12 mouse cellular contexts compared by ENCODE assay signal in the genomic region with DNA sequence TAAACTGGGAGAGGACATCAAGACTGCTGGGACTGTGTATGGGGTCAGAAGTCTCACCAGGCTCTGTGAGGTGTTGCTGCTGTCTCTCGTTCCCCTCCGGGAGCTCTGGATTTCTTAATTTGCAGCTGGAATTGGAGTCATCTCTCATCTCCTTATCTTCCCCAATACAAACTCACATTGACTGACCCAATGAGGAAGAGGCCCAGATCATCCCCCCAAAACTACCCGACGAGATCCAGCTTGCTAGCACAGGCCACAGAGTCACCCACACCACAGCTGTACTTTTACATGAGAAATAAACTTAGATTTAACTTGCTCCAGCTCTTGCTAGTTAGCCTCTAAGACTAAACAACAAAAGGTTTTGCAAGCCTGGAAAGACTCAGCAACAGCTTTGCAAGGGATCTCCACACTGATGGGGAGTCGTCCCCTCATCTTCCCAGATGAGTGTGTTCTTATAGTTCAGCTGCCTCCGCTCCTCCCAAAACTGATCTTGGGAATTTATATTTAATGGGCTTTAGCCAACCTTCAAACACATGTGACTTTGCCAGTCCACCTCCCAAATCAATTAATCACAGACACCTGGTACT. TPM values are rescaled to one million over a fixed set of nuclear protein-coding genes. Genes with fewer than 3 reads are reported as not detected.
A peak's percentile ranks its signal among the peaks of the same experiment; 100 is the strongest.
DNase-seq lines count a peak whose midpoint lies in the region; ATAC-seq lines count a peak whose summit lies in the region.
"Had no signal": no experiment of that assay in that cellular context is flagged by ENCODE, and none has a peak within 500 bp of the region (broad histone marks: within the 10 kb centered on the region; RNA-seq: fewer than 3 reads in every experiment).

No protein-coding gene starts in this region.

- H3K4me1 ChIP-seq in liver, embryonic 12.5 days = peaks cover 86% of the 10 kb centered on the region
- H3K4me1 ChIP-seq in liver, embryonic 11.5 days (replicated peaks; ENCODE audit: control insufficient read depth, insufficient read depth, low read length) = peaks cover 41% of the 10 kb centered on the region

- peak; percentile 18 for DNase-seq in cerebellum, adult 9-10 months
- no peak for DNase-seq in cerebellum, adult 11 months
- DNase-seq in liver, embryonic 11.5 days (ENCODE audit: low spot score) = no peak
- DNase-seq in testis, postnatal 10 days (ENCODE audit: low spot score) = peak; percentile 30
- no peak for DNase-seq in testis, postnatal 14 days (ENCODE audit: low spot score)
- no peak for DNase-seq in adrenal gland, postnatal 36 days
- DNase-seq in gastrocnemius, adult 8-10 months (ENCODE audit: low spot score in 2 of 2) = no peak
- DNase-seq: adrenal gland, adult 2 months; cerebellum, postnatal 36 days; thymus, adult 18-20 months had no signal

- H3K36me3 ChIP-seq in liver, embryonic 12.5 days = no peaks in the 10 kb centered on the region
- no peaks in the 10 kb centered on the region for H3K36me3 ChIP-seq in liver, embryonic 11.5 days (ENCODE audit: control insufficient read depth, insufficient read depth, low read length)

- H3K27ac ChIP-seq in liver, embryonic 12.5 days = no peak overlapping the region; the same call in 1 of the 2 replicates
- H3K27ac ChIP-seq in liver, embryonic 11.5 days (ENCODE audit: low read depth, low read length) = no peak overlapping the region
- H3K27ac ChIP-seq: kidney, postnatal 0 days had no signal

- no peaks in the 10 kb centered on the region for H3K9me3 ChIP-seq in liver, embryonic 12.5 days (replicated peaks)
- H3K9me3 ChIP-seq in liver, embryonic 11.5 days (ENCODE audit: control insufficient read depth, low read length) = no peaks in the 10 kb centered on the region

- 61% methylated on average over 6 of the region's 6 CpGs for WGBS in liver, embryonic 12.5 days (ENCODE audit: insufficient replicate concordance)
- 55% methylated on average over 6 of the region's 6 CpGs for WGBS in liver, embryonic 11.5 days

- H3K27me3 ChIP-seq in liver, embryonic 12.5 days (replicated peaks) = no peaks in the 10 kb centered on the region
- no peaks in the 10 kb centered on the region for H3K27me3 ChIP-seq in liver, embryonic 11.5 days (replicated peaks; ENCODE audit: control insufficient read depth, insufficient read depth, low read length)

- H3K4me2 ChIP-seq in liver, embryonic 12.5 days = no peak overlapping the region
- no peak overlapping the region for H3K4me2 ChIP-seq in liver, embryonic 11.5 days

- H3K9ac ChIP-seq in liver, embryonic 12.5 days = peak overlapping the region; percentile 22; the same call in 1 of the 2 replicates
- no peak overlapping the region for H3K9ac ChIP-seq in liver, embryonic 11.5 days (ENCODE audit: low read depth, low read length)

- no peak for ATAC-seq in liver, embryonic 12.5 days
- ATAC-seq in liver, embryonic 11.5 days (replicated peaks; ENCODE audit: low FRiP score) = no peak

- H3K4me3 ChIP-seq in liver, embryonic 12.5 days = no peak overlapping the region
- no peak overlapping the region for H3K4me3 ChIP-seq in liver, embryonic 11.5 days (ENCODE audit: low read depth, low read length)

RNA-seq across cellular contexts. Expression of a gene that starts 1.7 kb away (rescaled TPM):
- 27.4 and 28.8 TPM in 2 replicates for polyA plus RNA-seq in liver, embryonic 12.5 days (2016; fragmentation: Nextera tagmentation; extraction: Ambion mirVana)
- polyA plus RNA-seq in liver, embryonic 11.5 days (2014; fragmentation: Nextera tagmentation; extraction: Ambion mirVana) = 43.9 and 45.4 TPM in 2 replicates
- 10 to 100 TPM; 30.1 to 32.6 TPM for total RNA-seq in adrenal gland, postnatal 36 days (2021)
- total RNA-seq in gastrocnemius, adult 8-10 months (2022) = 1 to 10 TPM; 6.1 to 7.6 (median 7.3) TPM

Comparison
In these comparisons a context has a peak if more than half of its experiments do, and no peak if none do; other contexts are left out.
1. DNase-seq: peak in cerebellum, adult 9-10 months (single experiment) and testis, postnatal 10 days (single experiment); none in cerebellum, adult 11 months (single experiment), liver, embryonic 11.5 days (single experiment), testis, postnatal 14 days (single experiment), adrenal gland, postnatal 36 days (0 of 2) and gastrocnemius, adult 8-10 months (0 of 2).